Mouse (Mus musculus): ENCODE measurements around the gene Gm16181.

Gm16181 gene

DNA sequence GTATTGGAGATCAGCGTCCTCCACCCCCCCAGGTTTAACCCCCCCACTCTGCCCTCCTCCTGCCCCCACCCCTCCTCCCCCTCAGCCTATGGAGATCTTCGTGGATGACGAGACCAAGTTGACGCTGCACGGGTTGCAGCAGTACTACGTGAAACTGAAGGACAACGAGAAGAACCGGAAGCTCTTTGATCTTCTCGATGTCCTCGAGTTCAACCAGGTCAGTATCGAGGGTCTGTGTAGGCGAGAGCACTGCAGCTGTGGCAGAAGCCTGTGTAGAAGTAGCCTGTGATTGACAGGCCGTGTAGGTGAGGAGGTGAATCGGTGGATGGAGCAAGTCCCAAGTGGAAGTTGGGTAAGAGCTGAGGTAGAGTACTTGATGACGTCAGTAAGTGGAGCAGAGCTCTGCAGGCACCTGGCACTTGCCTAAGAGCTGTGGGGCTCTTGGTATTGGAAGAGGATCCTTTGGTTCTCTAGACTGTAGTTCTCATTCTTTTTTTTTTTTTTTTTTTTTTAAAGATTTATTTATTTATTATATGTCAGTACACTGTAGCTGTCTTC, 30.6 kb downstream of the Gm16181 start:
- DNase-seq = no peak

DNA sequence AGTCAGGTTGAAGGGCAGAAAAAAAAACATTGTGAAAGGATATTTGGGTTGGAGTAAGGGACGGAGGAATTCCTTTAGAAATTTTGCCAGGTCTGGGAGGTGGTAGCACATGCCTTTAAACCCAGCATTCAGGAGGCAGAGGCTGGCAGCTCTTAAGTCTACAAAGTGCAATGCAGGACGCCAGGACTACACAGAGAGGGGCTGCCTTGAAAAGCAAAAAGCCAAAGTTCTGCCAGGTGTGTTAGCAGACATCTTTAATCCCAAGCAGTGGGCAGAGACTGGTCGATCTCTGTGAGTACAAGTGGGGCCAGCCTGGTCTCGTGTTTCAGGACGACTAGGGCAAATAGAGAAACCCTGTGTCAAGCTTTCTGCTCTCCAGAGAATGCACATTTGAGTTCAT, 31.3 kb downstream of the Gm16181 start:
- DNase-seq = no peak

DNA sequence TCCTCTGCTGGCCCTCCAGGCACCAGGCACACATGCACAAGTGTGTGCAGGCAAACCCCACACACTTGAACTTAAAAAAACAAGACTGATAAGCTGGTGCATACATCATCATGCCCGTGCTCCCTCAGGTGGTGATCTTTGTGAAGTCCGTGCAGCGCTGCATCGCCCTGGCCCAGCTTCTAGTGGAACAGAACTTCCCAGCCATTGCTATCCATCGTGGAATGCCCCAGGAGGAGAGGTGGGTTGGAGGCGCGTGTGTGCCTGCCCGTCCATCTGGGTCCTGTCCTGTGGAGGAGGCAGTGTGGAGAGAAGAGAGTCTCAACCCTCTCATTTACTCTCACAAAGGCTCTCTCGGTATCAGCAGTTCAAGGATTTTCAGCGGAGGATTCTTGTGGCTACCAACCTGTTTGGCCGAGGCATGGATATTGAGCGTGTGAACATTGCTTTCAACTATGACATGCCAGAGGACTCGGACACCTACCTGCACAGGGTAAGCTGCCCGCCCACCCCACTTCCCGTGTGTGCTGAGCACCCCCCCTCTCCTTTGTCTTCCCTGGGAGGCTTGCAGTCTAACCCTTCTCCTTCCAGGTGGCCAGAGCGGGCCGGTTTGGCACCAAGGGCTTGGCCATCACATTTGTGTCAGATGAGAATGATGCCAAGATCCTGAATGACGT, 32.1 kb downstream of the Gm16181 start:
- no peak for DNase-seq

DNA sequence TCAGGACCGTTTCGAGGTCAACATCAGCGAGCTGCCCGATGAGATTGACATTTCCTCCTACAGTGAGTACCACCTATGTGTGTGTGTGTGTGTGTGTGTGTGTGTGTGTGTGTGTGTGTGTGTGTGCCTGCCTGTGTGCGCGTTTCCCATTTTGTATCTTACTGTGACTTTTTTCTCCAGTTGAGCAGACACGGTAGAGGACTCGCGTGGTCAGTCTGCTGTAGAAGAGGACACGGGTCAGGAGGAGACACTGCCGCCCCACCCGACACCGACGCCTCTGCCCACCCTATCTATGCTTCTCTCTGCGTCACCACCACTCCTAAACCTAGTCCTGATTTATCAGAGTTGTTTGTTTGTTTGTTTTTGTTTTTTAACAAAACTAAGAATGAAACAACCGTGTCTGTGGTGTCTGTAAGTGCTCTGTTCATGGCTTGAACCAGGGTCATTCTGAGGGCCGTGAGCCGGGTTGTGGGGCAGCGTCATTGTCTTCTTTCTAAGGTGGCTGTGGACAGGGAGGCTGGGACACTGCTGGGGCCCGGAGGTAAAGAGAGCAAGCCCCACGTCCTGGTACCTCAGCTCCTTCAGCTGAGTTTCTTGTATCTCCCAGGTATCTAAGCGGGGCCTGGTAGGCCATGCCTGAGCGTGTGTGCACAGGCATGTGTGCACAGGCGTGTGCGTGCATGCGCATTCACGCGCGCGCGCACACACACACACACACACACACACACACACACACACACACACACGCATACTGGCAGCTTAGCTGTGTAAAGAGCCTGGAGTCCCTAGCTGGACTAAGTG, 32.9 kb downstream of the Gm16181 start:
- no peak for DNase-seq

DNA sequence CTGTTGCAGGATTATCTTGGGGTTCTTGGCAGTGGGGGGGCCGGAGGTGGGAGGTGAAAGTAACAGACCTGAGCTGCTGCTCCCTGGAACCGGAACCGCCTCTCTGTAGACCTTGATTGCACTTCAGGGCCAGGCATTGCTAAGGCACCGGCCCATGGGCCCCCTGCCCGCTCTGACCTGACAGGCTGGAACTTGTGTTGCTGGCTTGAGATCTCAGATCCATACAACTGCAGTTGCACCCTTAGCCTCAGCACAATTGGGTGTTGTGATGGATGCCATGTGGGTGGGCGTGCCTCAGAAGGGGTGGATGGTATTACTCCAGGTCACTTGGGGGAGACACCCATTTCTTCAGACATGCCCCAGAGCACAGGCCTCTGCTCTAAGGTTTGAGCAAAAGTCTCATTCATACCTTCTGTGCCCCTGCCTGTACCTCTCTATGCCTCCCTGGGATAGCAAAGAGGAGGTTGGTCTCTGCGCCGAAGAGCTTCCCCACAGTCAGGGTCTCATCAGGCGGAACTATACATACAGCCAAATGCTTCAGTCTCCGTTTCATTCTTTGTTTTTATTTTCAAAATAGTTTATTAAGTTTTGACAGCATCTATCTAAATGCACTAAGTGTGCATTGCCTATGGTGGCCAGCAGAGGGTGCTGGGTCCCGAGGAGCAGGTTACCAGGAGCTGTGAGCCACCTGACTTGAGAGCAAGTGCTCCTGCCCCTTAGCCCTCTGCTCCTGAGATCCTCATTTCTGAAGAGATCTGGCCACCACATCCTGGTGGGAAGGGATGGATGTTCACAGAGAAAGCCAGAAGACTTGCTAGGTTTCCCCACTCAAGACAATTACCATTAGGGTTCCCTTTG, 33.8 kb downstream of the Gm16181 start:
- no peak for DNase-seq

DNA sequence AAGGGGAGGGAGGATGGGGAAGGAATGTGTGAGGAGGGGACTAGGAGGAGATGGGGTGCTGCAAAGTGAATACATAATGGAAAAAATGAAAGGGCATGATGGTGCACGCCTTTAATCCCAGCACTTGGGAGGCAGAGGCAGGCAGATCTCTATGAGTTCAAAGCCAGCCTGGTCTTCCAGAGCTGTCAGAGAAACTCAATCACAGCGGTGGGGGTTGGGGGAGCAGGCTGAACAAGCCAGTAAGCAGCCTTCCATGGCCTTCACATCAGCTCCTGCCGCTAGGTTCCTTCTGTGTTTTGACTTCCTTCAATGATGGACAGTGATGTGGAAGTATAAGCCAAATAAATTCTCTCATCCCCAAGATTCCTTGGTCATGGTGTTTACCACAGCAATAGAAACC, 34.7 kb downstream of the Gm16181 start:
- DNase-seq = no peak

DNA sequence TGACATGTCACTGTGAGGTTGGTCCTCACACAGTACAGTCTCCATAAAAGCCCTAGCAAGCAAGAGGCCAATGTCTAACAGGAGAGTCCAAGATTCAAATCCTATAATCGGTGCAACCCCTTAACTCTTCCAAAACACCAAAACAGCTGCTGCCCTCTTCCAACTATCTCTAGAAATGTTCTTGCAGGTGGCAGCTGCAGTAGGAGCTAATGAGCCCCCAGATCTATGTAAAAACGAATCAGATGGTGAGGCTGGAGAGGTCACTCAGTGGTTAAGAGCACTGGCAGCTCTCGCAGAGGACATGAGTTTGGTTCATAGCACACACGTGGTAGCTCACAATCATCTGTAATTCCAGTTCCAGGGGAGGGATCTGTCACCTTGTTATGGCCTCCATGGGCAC, 35.1 kb downstream of the Gm16181 start:
- no peak for DNase-seq

DNA sequence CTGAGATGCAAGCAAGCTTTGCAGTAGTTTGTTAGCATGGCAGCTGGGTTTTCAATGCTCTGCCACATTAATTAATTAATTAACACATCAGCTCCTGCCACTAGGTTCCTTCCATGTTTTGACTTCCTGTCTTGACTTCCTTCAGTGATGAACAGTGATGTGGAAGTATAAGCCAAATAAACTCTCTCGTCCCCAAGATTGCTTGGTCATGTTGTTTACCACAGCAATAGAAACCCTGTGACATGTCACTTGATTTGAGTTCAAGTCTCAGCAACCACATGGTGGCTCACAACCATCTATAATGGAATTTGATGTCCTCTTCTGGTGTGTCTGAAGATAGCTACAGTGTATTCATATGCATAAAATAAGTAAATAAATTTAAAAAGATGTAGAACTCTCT, 36.7 kb downstream of the Gm16181 start:
- DNase-seq = no peak

DNA sequence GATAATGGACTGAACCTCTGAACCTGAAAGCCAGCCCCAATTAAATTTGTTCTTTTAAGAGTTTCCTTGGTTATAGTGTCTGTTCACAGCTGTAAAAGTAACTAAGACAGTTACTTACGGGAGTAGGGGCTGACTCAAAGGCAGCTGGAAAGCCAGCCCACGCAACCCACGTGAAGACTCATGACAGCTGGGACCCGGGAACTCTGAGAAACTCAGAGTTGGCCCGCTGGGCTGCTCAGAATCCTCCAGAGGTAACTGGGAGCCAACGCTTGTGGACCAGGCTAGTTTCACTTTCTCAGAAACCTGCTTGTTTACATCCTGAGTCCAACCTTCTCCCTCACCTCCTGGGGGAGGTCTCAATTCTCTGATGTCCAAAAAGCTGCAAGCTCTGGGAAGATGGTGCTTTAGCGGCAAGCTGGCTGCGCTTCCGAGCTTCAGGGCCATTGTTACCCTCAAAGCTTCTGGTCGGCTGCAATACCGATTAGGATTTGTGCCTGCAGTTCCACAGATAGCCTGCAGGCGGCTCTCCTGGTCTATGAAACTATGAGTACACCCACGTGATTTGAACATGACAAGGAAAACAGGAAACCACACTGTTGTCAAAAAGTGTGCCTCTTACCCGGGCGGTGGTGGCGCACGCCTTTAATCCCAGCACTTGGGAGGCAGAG, 37.3 kb downstream of the Gm16181 start:
- DNase-seq = peak; percentile 87

DNA sequence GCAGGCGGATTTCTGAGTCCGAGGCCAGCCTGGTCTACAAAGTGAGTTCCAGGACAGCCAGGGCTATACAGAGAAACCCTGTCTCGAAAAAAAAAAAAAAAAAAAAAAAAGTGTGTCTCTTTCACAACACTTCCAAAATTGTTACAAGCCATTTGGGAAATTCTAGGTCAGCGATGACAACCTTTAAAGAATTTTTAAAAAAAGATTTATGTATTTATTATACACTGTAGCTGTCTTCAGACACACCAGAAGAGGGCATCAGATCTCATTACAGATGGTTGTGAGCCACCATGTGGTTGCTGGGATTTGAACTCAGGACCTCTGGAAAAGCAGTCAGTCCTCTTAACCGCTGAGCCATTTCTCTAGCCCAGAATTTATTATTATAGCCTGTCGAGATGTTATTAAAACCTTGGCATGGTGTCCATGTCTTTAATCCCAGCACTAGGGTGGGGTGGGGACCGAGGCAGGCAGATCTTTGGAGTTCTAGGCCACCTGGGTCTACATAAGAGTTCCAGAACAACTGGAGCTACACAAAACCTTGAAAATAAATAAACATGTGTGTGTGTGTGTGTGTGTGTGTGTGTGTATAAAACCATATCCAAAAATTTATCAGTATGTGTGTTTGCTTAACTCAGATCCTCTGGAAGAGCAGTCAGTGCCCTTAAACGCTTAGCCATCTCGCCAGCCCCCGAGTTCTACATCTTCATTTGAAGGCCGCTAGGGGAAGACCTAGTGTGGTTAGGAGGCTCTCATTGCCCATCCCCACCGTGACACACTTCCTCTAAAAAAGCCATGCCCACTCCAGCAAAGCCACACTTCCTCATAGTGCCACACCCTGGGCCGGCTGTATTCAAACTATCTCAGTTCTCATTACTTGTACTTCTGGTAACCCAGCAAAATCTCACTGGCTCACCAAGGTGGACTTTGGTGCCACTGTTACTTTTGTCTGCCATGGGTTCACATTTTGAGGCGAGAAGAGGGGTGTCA, 38.2 kb downstream of the Gm16181 start:
- no peak for DNase-seq

DNA sequence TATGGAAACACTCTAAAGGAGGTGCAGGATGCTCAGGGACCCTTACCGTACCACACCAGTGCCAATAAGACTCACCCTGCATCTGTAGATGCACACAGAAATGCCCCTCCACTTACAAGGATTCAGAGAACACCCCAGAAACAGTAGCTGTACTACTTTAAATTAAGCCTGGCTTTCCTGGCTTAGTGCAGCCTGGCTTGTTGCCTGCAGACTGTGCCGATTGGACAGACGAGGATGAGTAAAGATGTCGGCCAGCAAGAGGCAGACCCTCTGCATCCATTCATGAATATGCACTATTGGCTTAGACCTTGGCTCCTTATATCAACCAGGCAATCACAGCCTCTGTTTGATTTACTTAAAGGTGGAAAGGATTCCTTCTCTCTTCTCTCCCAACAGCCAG, 39.0 kb downstream of the Gm16181 start:
- DNase-seq = no peak

DNA sequence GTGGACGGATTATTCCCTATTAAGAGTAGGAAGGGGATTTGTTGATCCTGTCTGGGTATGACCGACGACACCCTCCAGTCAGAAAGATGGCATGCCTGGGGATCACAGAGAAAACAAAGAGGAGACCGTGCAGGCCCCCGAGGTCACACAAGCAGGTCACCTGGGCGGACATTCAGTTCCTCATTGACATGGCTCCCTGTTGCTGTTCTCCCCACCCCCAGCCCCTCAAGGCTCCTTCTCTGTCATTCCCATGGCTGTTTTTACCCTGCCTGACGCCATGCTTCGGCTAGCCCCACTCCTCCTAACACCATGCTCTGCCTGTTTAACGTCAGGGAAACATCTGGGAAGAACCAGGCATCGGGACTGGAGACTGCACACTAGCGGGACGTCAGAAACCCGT, 41.0 kb downstream of the Gm16181 start:
- DNase-seq = no peak

DNA sequence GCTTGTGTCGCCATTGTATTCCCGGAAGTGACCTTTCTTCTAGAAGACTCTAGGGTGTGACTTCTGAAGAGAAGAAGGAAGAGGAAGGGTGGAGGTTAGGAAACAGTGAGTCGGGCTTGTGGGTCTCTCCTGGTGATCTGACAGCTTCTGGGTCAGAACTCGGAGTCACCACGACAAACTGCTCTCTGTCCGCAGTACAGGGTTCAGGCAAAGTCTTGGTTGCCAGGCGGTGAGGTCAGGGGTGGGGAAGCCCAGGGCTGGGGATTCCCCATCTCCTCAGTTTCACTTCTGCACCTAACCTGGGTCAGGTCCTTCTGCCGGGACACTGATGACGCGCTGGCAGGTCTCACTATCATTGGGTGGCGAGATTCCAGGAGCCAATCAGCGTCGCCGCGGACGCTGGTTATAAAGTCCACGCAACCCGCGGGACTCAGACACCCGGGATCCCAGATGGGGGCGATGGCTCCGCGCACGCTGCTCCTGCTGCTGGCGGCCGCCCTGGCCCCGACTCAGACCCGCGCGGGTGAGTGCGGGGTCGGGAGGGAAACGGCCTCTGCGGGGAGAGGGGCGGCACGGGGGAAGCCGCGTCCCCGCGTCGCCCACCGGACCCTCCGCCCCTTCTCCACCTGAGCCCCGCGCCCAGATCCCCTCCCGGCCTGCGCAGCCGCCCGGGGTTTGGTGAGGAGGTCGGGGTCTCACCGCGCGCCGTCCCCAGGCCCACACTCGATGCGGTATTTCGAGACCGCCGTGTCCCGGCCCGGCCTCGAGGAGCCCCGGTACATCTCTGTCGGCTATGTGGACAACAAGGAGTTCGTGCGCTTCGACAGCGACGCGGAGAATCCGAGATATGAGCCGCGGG, 42.3 kb downstream of the Gm16181 start, which contains the start of gene H2-D1:
Gene H2-D1, plus strand, starts transcription at position 67 of the 859 bp plus-strand sequence.
- DNase-seq = peak; percentile 93

DNA sequence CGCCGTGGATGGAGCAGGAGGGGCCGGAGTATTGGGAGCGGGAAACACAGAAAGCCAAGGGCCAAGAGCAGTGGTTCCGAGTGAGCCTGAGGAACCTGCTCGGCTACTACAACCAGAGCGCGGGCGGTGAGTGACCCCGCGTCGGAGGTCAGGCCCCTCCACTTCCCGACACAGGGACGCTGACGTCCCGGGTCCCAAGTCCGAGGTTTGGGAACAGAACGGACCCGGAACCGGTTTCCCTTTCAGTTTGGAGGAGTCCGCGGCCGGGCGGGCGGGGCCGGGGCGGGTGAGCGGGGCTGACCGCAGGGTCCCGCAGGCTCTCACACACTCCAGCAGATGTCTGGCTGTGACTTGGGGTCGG, 42.9 kb downstream of the Gm16181 start:
- DNase-seq = no peak

DNA sequence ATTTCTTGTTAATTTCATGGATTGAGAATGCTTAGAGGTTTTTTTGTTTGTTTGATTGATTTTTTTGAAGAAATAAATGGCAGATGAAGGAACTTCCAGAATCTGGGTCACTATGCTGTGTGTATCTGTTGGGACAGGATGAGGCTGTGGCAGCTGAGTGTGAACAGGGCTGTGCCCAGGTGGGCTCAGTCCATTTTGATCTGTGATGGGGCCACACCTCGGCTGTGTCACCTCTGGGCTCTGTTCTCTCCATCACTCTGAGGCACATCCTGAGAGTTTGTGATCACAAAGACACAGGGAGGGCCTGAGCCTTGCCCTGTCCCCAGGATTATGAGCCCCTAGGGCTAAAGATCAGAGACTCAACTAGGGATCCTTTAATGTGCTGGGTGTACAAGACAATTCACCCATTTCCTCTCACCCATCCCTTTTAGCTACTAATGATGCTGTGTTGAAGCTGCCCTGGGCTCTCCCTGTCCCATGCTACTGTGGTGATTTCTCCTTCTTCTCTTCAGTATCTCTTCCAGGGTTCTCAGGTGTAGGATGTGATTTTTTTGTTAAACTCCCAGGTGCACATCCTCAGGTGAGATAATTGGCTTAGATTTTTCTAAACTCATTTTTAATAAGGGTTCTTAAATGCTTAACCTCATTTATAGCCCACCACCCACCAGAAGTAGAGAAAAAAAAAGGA, 46.9 kb downstream of the Gm16181 start:
- no peak for DNase-seq

DNA sequence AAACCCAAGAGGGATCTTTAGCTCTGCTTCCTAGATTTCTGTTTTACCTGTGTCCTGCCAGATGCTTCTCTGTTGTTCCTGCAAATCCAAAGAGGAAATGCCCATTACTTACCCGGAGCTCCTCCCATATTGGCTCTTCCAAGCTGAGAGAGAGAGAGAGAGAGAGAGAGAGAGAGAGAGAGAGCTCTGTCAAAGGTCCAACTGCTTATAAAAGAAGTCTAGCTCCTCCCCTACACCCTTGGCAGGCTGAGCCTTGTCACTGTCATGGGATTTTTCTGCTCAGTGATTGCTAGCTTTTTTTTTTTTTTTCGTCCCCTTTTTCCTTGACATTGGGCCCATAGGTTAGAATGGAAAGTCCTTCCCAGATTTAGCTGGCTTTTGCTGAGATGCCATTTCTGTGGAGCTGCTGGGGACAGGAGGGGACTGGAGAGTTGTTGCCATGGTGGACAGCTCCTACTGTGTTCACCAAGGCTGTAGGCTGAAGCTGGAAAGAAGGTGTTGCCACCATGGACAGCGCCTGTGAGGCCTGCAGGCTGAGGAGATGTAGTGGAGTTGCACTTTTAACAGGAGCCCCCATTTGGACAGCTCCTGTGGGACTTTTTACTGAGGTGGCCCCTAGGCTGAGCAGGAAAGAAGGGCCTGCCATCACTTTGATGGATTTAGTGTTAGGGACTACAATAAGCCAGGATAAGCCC, 49.2 kb downstream of the Gm16181 start:
- DNase-seq = no peak

DNA sequence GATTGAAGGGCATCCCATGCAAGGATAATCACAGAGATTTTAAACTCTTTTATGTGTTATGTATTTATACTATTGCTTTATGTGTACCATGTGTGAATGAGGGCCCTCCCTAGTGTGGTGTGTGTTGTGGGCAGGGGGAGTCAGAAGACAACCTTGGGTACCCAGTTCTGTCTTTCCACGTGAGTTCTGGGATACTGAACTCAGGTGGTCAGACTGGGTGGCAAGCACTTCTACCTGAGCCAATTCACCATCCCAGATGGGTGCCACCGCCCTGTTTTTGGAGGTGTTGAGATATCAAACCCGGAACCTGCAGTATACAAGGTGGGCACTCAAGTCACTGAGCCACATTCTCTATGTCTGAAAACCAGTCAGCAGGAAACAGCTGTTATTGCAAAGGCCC, 51.6 kb downstream of the Gm16181 start:
- no peak for DNase-seq

All from right cerebral cortex, postnatal 25 days (tissue).